Mouse (Mus musculus): ENCODE results near the gene Ccm2l. TPM values are rescaled to one million over a fixed set of nuclear protein-coding genes. Genes with fewer than 3 reads are reported as not detected.

Ccm2l gene
- polyA plus RNA-seq, 1 experiment from 2014 or later = 1.7 TPM

Other genes with a start within 250 kb of the Ccm2l start
- 159 and 164 TPM in 2 replicates for gene Bcl2l1, start 234.2 kb upstream of the Ccm2l start, polyA plus RNA-seq (2016; fragmentation: Nextera tagmentation; extraction: Ambion mirVana)
- 133 and 156 TPM in 2 replicates for gene Tpx2, start 218.0 kb upstream of the Ccm2l start, polyA plus RNA-seq (2016; fragmentation: Nextera tagmentation; extraction: Ambion mirVana)
- gene Mylk2, start 154.6 kb upstream of the Ccm2l start, polyA plus RNA-seq (2016; fragmentation: Nextera tagmentation; extraction: Ambion mirVana) = not detected in 2 replicates
- gene Foxs1, start 132.7 kb upstream of the Ccm2l start, polyA plus RNA-seq (2016; fragmentation: Nextera tagmentation; extraction: Ambion mirVana) = 1.6 and 1.8 TPM in 2 replicates
- 0.91 and 1.5 TPM in 2 replicates for gene Dusp15, start 114.3 kb upstream of the Ccm2l start, polyA plus RNA-seq (2016; fragmentation: Nextera tagmentation; extraction: Ambion mirVana)
- 1.2 TPM in 2 replicates for gene Ttll9, start 103.5 kb upstream of the Ccm2l start, polyA plus RNA-seq (2016; fragmentation: Nextera tagmentation; extraction: Ambion mirVana)
- 109 and 119 TPM in 2 replicates for gene Pdrg1, start 50.5 kb upstream of the Ccm2l start, polyA plus RNA-seq (2016; fragmentation: Nextera tagmentation; extraction: Ambion mirVana)
- 0.95 and 1.2 TPM in 2 replicates for gene Xkr7, start 34.1 kb upstream of the Ccm2l start, polyA plus RNA-seq (2016; fragmentation: Nextera tagmentation; extraction: Ambion mirVana)
- 1.3 and 1.5 TPM in 2 replicates for gene Hck, start 42.5 kb downstream of the Ccm2l start, polyA plus RNA-seq (2016; fragmentation: Nextera tagmentation; extraction: Ambion mirVana)
- gene Tm9sf4, start 95.3 kb downstream of the Ccm2l start, polyA plus RNA-seq (2016; fragmentation: Nextera tagmentation; extraction: Ambion mirVana) = 72.0 and 80.2 TPM in 2 replicates
- gene Tspyl3, start 159.5 kb downstream of the Ccm2l start, polyA plus RNA-seq (2016; fragmentation: Nextera tagmentation; extraction: Ambion mirVana) = 9.5 TPM in 2 replicates
- gene Plagl2, start 175.5 kb downstream of the Ccm2l start, polyA plus RNA-seq (2016; fragmentation: Nextera tagmentation; extraction: Ambion mirVana) = 21.4 and 28.7 TPM in 2 replicates
- 6.5 and 7.6 TPM in 2 replicates for gene Pofut1, start 175.6 kb downstream of the Ccm2l start, polyA plus RNA-seq (2016; fragmentation: Nextera tagmentation; extraction: Ambion mirVana)
- gene Kif3b, start 225.5 kb downstream of the Ccm2l start, polyA plus RNA-seq (2016; fragmentation: Nextera tagmentation; extraction: Ambion mirVana) = 11.4 and 11.9 TPM in 2 replicates

All from forebrain, embryonic 12.5 days (tissue).